Mouse (Mus musculus) olfactory bulb, adult 2 months (tissue): Measurements from ENCODE around the gene Kcnj16. TPM values are rescaled to one million over a fixed set of nuclear protein-coding genes. Genes with fewer than 3 reads are reported as not detected.

Experiments
- H3K27ac ChIP-seq: fragments of 200-500 bp; 2 replicates; pipeline ENCODE4 v1.5.1; 2012; ENCODE audit warnings: low read depth, low read length; ENCODE audit not compliant: insufficient read depth
- H3K4me1 ChIP-seq: fragments of 200-500 bp; 2 replicates; pipeline ENCODE4 v1.6.1; 2012; ENCODE audit warnings: low read length; ENCODE audit not compliant: control insufficient read depth, insufficient read depth
- H3K4me3 ChIP-seq: fragments of 200-500 bp; 2 replicates; pipeline ENCODE4 v1.5.1; 2012; ENCODE audit warnings: mild to moderate bottlenecking, low read depth, low read length, moderate library complexity; ENCODE audit not compliant: insufficient read depth
- CTCF ChIP-seq: fragments of 200-500 bp; IDR thresholded peaks from 2 replicates; pipeline ENCODE4 v1.5.1; 2012; ENCODE audit warnings: low read depth, mild to moderate bottlenecking, low read length, moderate library complexity; ENCODE audit not compliant: insufficient read depth
- POLR2A ChIP-seq: fragments of 200-500 bp; IDR thresholded peaks from 2 replicates; pipeline ENCODE4 v1.6.1; 2012; ENCODE audit warnings: mild to moderate bottlenecking, low read depth, low read length, moderate library complexity; ENCODE audit not compliant: insufficient read depth
- whole genome bisulfite sequencing: fragments of 180-500 bp; shearing (Covaris S2); methylation state at CpG from one replicate; pipeline ENCODE4 v1.1.7; 2018; 5-methylcytosine and 5-hydroxymethylcytosine counted together
- polyA plus RNA-seq: library from polyadenylated mRNA; stranded (reverse); fragments of >200 nt; gene quantifications from 2 replicates; pipeline ENCODE4 v1.2.4, GENCODE M21; 2012; ENCODE audit warnings: low replicate concordance; ENCODE audit not compliant: missing spikeins, insufficient read depth, insufficient read length

Kcnj16 gene
- polyA plus RNA-seq, 1 experiment: not detected

DNA sequence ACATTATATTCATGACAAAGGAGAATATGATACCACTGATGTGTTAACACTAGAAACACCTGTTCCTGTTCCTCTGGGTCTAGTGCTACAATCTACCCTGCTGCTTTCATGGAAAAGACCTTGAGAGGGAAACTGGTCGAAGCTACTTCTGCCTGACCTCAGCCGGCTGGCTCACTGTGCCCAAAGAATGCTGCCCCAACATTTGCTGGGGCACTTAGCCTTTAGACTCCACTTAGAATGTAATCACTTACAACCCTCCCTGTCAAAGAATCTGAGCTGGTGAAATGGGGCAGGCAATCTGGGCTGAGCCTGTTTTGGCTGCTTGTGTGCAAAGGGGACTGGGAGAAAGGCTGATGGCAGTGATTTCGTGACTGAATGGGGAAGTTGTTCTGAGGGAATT, 18.1 kb downstream of the Kcnj16 start:
- TF ChIP-seq POLR2A: no peak
- no peak for TF ChIP-seq CTCF
- H3K4me1 ChIP-seq: no peaks in the 10 kb centered on the region
- H3K27ac ChIP-seq: no peak overlapping the region
- 47% methylated on average over 3 of the region's 3 CpGs for WGBS
- no peak overlapping the region for H3K4me3 ChIP-seq

DNA sequence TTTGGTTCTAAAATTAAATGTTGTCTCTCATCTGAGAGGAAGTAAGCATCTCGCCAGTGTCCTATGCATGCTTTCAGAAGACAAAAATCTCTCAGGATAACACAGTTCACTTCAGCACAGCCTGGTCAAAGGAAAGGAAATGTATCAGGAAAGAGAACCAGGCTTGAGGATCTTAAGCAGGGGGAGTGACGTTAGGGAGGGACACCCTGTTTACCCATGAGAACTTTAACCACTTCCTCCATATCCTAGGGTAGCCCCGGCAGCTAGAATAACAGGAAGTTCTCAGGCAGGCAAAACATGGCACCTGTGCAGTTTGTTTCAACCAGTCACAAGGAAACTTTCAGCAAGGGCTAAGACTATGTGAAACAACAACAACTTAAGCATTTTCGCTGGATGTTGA, 25.8 kb downstream of the Kcnj16 start:
- TF ChIP-seq CTCF (no peak), POLR2A (no peak)
- Histone ChIP-seq H3K27ac (no peak overlapping the region; the same call in 1 of the 2 replicates), H3K4me1 (no peaks in the 10 kb centered on the region), H3K4me3 (no peak overlapping the region)
- WGBS: 82% methylated on average over 4 of the region's 4 CpGs

- Histone ChIP-seq H3K4me1 (no peaks in the 10 kb centered on the region), H3K27ac (no peak overlapping the region), H3K4me3 (no peak overlapping the region)
- TF ChIP-seq CTCF (no peak), POLR2A (no peak)
- 31% methylated on average over 9 of the region's 9 CpGs for WGBS
Measured at GRCm38 (mm10) chr11:110997211-110997610, 29.4 kb downstream of the Kcnj16 start.

DNA sequence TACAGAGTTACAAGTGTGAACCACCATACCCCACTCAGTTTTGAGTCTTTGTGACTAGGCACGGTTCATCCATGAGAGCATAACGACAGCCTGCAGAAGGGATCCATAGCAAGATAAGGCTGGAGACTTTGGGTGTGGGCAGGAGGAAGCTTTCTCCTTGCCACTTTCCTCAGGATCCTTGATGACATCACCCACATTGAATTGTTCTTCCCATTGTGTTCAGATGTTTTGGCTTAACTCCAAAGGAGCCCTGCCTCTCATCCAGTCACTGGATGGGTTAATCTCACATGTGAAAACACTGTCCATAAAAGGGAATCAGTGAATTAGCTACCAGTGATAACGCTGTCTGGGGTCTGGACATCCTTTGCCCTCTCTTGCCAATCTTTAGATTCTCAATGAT, 37.3 kb downstream of the Kcnj16 start:
- Histone ChIP-seq H3K4me1 (no peaks in the 10 kb centered on the region), H3K27ac (no peak overlapping the region), H3K4me3 (no peak overlapping the region)
- WGBS: 76% methylated on average over 3 of the region's 3 CpGs
- TF ChIP-seq POLR2A: no peak
- no peak for TF ChIP-seq CTCF

GRCm38 (mm10) chr11:111009471-111009870, 41.6 kb downstream of the Kcnj16 start:
- no peak overlapping the region for H3K27ac ChIP-seq
- H3K4me3 ChIP-seq: no peak overlapping the region
- TF ChIP-seq CTCF: no peak
- 89% methylated on average over 3 of the region's 3 CpGs for WGBS
- H3K4me1 ChIP-seq: no peaks in the 10 kb centered on the region

- WGBS: 85% methylated on average over 3 of the region's 3 CpGs
- H3K27ac ChIP-seq: no peak overlapping the region
- H3K4me3 ChIP-seq: no peak overlapping the region
- H3K4me1 ChIP-seq: no peaks in the 10 kb centered on the region
- TF ChIP-seq POLR2A (no peak), CTCF (no peak)
Measured at GRCm38 (mm10) chr11:111016206-111016605, 48.4 kb downstream of the Kcnj16 start.

DNA sequence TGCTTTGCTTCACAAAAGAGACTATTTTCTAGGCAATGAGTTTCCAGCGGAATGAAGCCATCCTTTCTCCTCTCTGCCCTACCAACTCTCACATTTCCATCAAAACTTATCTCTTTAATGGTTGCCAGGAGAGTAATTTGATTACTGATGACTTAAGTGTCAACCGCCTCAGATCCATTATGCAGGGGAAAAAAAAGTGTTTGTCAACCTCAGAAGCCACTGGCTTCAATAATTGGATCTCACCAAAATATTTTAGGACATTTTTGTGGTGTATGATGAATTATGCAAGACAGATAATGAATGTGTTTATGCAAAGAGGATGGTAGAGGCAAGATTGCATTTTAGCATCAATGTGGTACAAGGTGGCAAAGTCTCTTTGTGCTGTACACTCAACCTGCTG, 52.4 kb downstream of the Kcnj16 start:
- Histone ChIP-seq H3K4me1 (no peaks in the 10 kb centered on the region), H3K27ac (no peak overlapping the region), H3K4me3 (no peak overlapping the region)
- TF ChIP-seq CTCF: no peak
- TF ChIP-seq POLR2A: no peak
- 56% methylated on average over 2 of the region's 2 CpGs for WGBS

DNA sequence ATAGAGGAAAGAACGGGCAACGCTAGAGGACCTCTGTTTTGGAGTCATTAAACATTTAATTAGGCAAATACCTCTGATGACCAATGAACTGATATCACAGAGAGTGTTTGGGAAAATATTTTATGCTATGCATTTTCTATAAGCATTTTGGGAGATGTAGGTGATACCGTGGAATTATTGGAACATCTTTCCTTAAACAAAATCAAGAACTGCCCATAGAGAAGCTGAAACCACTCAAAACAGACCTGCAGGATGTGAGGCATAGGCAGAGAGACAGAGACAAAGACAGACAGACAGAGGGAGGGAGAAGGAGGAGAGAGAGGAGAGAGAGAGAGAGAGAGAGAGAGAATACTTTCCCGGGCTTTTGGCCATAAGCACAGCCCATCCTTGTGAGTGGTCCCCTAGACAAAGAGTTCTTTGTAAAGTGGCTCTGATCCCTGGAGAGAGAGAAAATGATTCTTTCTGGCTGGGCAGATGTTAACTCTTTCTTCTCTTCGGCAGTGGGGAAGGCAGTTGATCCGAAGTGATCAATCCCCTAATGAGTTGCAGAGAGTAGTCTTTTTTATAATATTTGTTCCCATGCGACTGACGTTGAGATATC, 54.9 kb downstream of the Kcnj16 start:
- WGBS: 35% methylated on average over 8 of the region's 8 CpGs
- no peaks in the 10 kb centered on the region for H3K4me1 ChIP-seq
- TF ChIP-seq POLR2A (no peak), CTCF (no peak)
- H3K4me3 ChIP-seq: no peak overlapping the region
- H3K27ac ChIP-seq: no peak overlapping the region

GRCm38 (mm10) chr11:111042175-111042574, 74.3 kb downstream of the Kcnj16 start:
- Histone ChIP-seq H3K4me3 (no peak overlapping the region), H3K4me1 (no peaks in the 10 kb centered on the region), H3K27ac (no peak overlapping the region)
- TF ChIP-seq POLR2A: no peak
- TF ChIP-seq CTCF: no peak
- 35% methylated on average over 5 of the region's 5 CpGs for whole genome bisulfite sequencing

GRCm38 (mm10) chr11:111043298-111043697, 75.5 kb downstream of the Kcnj16 start:
- 92% methylated on average over 4 of the region's 4 CpGs for WGBS
- no peak overlapping the region for H3K4me3 ChIP-seq
- TF ChIP-seq CTCF: no peak
- no peak for TF ChIP-seq POLR2A
- no peaks in the 10 kb centered on the region for H3K4me1 ChIP-seq
- no peak overlapping the region for H3K27ac ChIP-seq
